Mouse (Mus musculus) adrenal gland, adult (tissue): ENCODE measurements at regions not wholly inside any gene's neighbourhood (a gene's known extent, or its start where the extent isn't known, plus 50 kb on each side); places are given as distances from the start of the nearest gene placed in this dataset.
A peak's percentile ranks its signal among the peaks of the same experiment; 100 is the strongest.

Experiments used
- DNase-seq, 2 experiments: peaks; one replicate each; pipeline ENCODE4 v3.0.0; 2022 to 2023; ENCODE audit warnings: low spot score in 1 of 2; ENCODE audit not compliant: inconsistent age in 2 of 2

DNA sequence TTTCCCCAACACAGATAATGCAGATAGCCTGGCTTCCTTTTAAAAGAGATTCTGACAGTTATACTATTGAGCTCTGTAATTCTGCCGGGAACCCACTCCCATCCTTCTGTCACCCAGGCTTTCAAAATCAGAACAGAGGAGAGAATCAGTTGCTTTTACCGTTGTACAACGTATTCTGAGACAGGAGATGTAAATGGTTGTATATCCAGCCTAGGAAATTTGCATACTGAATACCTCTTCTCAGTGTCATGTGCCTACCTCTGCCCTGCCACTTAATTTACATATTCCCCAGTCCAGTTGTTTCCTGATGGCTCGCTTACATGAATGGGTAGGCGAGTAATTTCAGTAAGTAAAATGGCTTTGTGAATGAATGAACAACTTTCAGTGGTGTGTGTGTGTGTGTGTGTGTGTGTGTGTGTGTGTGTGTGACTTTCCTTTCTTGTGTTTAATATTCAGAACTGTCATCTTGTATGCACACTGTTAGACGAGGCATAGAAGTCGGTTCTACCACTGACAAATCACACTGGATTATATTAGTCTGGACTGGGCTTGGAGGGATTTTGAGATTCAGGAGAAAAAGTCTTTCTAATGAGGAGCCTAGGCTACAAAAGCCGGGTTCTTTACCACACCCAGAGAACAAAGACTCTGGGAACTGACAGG lies 282.2 kb upstream of the Cdh6 start:
- no peak for DNase-seq

DNA sequence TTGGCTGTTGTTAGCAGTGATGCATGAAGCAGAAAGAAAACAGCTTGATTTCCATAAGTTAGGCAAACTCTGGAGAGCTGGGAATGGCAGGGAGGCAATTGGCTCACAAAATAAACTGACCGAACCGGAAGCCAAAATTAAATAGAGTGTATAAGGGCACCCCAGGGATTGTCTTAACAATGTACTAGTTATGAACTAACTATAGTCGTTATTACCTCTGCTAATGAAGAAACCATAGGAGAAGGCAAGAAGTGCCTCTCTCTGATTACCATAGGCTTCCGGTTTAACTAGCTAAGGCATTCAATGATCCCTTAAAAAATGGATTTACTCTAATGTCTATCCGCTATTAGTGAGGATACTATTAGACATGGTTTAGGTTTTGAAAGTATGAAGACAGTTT lies 276.9 kb upstream of the Cdh6 start:
- no peak for DNase-seq

DNA sequence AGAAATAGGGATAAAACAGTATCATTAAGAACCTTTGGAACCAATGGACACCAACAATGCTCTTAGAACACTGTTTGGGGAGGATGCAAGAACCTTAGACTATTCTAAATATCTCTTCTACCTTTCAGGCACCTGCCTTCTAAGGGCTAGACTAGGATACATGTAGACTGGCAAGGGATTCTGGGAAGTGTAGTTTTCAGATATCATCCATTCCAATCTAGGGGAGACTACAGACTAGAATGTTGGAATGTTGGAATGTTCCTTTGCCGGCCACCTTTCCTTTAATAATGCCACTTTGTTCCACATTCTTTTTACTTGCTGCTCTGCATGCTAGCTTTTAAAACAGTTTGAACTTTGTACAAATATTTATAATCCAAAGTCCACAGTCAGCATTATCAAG lies 261.1 kb upstream of the Cdh6 start:
- no peak for DNase-seq

DNA sequence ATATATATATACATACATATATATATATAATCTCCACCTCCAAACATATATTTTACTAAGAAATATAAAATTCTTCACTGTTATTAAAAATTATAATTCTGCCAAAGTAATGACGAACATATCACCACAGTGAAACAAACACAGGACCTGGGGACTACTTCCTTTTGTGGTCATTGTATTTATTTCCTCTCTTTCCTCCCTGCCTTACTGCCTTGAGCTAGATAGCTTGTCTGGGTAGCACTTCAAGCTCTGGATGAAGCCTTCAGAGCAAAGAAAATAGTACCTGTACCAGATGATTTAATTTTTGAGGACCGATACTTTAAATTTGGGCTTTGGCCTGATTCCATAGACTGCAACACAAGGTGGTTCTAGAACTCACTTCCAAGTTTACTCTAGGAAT lies 259.5 kb upstream of the Cdh6 start:
- no peak for DNase-seq

DNA sequence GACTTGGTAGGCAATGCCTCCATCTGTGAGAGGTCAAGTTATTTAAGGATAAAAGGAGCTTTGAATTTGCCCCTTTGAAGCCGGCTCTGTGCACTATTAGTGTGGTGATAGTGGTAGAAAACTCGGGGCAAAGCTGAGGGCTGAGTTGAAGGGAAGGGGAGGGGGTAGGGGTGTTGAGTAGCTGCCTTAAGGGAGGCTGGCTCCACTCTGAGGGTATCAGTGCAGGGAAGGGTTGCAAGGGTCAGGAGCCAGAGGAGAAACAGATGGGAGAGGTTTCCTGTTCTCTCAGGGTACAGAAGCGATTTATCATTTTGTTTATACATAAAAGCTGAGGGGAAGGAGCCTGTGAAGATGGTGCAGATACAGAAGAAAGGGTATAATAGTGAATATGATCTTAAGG lies 246.1 kb upstream of the Cdh6 start:
- no peak for DNase-seq

DNA sequence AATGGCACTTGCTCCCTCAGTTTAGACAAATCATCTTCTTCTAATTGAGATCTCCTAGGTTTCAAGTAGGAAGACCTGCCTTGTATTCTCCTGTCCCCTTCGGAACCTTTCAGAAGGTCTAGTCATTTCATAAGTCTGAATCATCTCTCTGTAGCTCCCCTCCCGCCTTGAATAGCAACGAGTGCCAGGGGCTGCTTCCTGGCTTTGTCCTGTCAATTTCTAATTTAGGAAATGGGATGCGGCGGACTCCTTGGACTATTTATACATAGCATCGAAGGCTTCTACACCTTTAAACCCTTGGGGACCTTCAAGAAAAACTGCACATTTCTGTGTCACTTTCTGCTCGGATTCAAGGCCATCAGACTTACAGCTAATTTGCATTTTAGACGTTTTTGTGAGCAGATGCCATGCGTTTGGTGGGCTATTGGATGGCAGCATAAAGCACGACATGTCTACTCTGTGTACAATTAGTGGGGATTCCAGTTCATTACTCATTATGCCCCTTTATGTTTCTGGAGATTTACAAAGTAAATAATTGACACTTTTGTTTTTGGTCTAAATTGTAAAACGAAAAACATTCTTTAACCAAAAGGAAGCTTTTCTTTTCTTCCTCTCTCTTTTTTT lies 236.7 kb upstream of the Cdh6 start:
- DNase-seq = peak; percentile 6 to 26

DNA sequence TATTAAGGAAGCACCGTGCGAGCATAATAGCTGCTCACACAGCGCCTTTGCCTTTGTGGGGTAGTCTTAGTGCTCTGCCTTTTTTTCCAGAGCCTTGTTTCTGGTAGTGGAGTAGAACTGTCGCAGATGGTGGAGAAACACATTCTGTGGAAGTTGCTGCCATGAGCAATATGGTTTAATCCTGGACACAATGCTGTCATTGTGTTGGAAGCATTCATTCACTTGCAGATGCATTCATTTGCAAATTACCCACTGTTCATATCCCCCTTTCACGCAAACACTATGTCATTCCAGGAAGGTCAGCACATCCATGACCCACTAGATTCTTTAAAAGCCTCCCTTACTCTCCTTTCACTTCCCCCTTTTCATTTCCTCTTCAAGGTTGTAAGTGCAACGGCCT lies 219.7 kb upstream of the Cdh6 start:
- no peak for DNase-seq

DNA sequence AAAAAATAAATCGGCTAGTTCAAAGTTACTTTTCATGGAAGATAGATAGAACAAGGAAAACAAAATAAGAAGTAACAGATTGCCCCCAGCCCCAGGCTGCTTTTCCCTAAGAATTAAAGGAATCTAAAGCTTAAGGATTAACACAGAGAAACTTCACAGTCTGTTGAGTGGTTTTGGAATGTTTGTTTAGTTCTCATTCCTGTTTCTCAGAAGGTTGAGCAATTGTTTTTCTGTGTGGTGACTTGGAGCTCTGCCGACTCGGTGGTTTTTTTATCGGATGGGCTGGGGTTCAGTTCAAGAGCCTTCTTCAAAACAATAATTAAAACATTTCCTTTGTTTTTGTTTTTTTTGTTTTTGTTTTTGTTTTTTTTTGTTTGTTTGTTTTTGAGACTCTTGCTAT lies 217.9 kb upstream of the Cdh6 start:
- DNase-seq = no peak

DNA sequence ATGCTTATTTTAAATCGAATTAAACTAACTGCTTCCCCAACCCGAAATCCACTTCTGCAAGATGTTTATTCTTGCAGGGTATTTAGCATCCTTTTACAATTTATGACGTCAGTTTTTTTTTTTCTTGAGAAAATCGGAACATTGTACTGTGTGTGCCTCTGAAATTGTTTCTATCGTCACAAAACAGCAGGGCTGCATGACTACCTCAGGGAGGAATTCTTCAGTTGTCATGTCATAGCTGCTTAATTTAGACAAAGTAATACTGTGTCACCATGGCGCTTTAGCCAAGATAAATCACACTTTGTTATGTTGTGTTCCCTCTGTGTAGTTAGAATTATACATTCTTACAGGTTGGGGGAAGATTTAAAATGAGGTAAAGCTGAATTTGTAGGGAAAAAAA lies 211.3 kb upstream of the Cdh6 start:
- no peak for DNase-seq

DNA sequence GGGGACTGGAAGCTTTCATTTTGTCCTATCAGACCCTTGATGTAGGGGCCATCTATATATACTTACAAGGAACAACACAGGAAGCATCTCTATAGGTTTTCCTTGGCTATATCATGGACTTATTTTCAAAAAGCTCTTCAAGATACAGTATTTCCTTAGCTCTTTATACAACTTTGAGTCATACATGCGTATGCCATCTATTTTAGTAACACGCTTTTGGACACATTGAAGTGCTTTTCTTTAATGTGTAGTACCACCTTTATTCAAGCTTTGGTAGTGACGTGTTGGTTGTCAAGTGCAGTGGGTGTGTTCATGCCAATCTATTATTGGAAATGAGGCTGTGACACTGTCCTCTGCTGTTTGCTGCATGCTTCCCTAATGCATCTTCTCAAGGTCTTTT lies 202.1 kb upstream of the Cdh6 start:
- DNase-seq = no peak

DNA sequence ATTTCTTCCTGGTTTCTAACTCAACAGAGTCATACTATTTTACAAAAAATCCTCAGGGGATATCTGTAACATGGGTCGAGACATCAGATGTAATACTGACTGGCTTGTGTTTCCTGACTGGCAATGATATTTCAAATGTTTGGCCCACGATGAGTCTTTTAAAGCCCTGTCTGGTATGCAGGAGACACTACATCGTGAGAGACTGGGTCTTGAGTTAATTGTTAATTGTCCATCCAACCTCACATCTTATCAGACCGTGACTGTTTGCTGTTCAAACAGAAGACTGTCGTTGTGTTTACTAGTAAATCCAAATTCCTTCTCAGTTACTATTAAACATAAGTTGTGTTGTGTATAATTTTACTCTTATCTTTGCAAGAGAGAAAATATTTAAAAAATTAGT lies 195.3 kb upstream of the Cdh6 start:
- no peak for DNase-seq

DNA sequence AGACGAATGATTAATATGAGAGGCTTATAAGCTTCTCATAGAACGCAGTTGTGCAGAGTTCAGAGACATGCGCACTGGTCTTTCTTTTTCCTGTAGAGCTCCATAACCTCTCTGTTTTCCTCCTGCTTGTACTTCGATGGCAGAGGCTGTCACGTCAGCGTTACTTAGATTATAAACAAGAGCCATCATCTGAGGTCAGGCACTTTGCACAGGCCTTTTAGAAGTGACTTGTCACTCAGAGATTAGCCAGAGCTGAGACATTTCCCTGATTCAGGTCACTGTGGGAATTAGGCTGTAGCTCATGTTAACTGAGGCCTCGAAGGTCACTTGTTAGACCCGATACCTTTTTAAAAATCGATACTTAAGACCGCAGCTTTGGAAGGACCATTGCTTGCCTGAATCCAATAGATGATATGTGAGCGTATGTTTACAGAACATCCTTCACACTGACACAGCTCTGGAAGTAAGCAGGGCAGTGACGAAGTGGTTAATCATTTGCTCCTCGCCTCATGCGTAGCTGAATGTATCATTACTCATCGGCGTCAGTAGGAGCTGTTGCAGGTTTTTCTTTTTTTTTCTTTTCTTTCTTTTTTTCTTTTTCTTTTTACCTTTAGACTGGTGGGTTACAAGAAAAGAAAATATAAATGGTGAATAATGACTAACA lies 193.9 kb upstream of the Cdh6 start:
- peak in 1 of 2 experiments; percentile 28 for DNase-seq

DNA sequence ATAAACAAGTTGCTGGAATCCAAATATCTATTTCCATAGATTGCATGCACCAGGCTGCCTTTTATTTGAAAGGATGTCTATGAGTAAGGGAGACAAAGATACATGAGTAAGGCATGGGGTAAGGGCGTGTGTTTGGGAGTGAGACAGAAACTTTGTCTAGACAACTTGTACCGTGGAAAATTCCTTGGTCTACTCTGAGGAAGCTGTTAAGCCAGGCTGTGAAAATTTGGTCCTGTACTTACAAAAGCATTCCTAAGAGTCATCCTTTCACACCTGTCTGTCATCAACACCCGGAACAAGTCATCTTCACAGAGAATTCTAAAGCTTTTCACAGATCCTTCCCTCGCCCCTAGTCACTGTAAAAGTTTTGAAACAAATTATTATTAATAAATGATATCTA lies 193.1 kb upstream of the Cdh6 start:
- DNase-seq = no peak

DNA sequence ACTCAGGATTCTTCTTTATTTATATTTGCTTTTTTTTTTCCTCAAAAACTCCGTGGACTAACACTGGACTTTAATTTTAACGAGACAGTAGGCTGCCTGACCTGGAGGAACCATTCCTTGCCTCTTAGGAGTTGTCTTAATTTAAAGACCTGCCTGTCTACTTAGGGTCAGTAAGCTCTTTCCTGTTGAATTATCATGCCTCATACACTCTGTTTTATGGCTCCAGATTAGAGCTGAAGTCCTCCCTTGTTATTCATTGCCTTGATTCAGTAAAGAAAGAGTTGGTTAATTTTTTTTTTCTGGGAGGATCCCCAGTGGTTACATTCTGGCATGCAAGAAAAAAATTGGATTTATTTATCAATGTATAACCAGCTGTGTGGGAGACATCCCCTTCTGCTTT lies 187.3 kb upstream of the Cdh6 start:
- DNase-seq = no peak

DNA sequence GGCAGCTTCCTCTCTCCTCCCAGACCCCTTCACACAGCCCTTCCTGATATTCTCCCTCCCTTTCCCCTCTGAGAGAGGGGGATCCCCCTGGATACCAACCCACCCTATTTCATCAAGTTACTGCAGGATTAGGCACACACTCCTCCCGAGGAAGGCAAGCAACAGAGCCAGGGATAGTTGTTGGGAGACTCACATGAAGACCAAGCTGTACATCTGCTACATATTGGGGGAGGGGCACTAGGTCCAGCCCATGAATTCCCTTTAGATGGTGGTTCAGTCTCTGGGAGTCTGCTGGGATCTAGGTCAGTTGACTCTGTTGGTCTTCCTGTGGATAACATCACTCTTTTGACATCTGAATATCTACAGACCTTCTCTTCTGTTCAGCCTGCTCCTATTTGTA lies 185.6 kb upstream of the Cdh6 start:
- DNase-seq = no peak

DNA sequence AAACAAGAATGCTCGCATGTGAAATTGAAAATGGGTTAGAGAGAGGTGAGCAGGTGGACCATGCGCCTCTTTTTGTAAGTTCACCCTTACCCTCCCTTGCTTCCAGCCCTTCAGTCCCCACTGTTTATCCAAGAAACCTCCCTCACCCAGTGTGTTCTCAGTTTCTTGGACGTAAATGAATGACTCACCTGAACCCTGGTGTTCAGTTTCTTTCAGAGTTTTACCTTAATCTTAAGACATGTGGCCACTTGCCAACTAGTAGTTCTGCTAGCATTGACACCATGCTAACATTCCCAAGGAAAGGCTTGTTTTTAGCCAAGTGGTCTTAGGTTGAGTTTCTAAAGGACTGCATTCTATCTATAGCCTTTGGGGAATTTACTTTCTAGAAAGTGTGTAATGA lies 176.8 kb upstream of the Cdh6 start:
- DNase-seq = no peak

DNA sequence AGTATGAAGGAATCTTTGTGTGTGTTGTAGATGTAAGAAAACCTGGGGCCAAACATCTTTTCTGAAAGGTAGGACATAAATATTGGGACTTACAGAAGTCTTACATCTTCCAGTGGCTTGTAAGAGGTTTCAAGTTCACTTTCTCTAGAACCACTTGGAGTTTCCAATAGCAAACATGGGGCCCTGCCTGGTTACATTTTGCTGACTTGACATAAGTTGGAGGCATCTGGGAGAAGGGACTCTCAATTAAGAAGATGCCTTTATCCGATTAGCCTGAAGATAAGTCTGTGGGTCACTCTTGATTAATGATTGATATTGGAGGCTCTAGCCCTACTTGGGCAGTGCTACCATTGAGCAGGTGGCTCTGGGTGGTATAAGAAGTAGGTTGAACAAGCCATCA lies 162.9 kb upstream of the Cdh6 start:
- no peak for DNase-seq

DNA sequence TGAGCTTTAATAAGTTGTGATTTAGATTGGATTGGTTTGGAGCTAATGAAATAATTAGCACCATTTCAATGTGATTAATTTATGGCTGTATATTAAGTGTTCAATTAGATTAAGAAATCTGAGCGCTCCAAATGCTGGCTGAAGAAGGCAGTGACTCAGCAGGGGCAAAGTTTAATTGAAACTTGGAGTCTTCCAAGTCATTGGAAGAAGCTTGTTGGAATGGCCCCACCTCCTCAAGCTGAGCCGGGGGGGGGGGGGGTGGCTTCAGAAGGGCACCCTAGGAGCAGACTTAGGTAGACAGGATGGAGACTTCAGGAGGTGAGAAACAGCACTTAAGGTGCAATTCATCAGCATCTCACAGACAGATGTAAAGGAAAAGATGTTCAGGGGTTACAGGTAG lies 151.0 kb upstream of the Cdh6 start:
- DNase-seq = no peak

DNA sequence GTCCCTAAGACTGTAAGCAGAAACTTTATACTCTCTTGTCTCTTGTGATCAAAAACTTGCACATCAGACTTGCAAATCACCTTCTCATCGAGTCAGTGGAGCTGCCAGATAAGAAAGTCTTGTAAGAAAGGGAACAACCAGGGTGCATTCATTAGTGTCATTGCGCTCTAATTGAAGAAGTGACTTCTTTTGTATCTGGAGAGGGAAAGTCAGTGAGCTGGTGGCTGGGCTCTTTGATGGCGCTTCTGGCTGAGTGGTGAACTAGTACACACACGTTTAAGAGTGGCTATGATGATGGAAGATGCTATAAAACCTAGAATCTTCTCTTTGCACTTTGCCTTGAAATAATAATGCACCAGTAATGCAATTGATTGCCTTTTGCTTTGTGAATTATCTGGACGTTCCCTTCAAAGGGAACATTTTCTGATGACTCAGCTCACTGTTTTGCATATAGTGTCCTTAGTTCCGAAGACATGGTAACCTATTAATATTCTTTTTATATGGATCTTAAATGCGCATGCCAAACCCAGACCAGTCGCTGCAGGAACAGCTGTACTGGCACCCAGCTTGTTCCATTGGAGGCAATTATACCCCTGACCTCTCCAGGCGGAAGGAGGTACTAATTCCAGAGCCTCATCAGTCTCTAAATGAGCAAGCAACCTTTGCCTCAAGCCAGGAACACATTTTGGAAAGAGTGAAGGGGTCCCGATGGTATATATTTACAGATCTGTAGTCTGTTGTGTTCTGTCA lies 147.3 kb upstream of the Cdh6 start:
- no peak for DNase-seq

DNA sequence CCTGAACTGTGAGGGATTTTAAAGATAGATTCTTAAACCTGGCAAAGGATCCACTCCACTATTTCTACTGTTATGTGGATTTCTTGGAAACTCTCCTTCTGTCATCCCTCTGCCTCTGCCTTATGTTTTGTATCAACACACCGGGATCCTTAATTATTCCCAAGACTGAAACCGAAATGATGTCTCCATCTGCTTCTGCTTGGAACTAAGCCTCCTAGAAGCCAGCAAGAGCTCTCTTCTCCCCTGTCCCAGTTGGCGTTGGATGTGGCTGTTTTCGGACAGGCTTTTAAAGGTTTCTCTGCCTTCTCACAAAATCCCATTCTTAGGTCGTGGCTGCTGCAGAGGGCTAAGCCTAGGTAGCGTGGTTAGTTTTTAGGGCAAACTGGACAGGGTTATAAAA lies 131.1 kb upstream of the Cdh6 start:
- DNase-seq = no peak

DNA sequence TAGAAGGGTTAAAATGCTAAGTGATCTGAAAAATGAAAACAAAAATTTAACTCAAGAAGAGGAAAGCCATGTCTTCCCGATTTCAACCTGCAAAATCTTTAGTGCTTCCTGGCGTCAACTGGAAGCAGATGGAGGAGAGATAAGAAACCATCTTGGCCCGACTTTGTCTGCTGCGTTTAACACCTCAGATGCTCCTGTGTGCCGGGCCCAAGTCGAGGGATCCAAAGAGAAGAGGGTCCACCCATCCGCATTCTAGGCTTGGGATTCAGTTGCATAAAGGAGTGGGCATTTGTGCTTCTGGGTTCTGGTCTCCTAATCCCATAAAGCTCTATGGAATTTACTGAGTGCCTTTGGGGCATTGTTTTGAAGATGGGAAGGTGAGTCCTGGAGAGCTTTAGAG lies 130.0 kb upstream of the Cdh6 start:
- DNase-seq = no peak

DNA sequence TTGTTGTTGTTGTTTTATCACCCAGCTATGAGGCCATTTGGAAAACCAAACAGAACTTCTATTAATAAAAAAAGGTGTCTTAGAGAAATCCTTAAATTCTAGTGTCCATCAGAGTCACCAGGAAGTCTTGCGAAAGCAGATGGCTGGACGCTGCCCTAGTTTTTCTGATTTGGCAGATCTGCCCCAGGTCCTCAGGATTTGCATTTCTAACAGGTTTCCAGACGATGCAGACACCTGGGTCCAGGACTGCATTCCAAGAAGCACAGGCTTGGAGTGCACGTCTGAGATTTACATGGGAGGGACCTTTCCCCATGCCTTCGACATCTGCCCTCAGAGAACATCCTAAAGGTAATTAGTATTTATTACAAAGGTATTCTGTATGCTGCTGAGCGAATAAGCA lies 129.2 kb upstream of the Cdh6 start:
- DNase-seq = no peak
